Mouse (Mus musculus) activated CD4-positive, CD25-positive, alpha-beta regulatory T cell, adult 4 months (primary cell): ENCODE measurements around the gene Ccl4. TPM values are rescaled to one million over a fixed set of nuclear protein-coding genes. Genes with fewer than 3 reads are reported as not detected.

Source experiments
- ATAC-seq: one replicate; pipeline ENCODE4 v1.8.0; 2017
- polyA plus RNA-seq, 2 experiments: library from polyadenylated mRNA; unstranded; fragments of 100-300 nt; shearing (Covaris generic); gene quantifications; one replicate each; pipeline ENCODE4 v1.2.1; 2017

The Ccl4 gene
- 10 to 100 TPM; 14.3 to 40.5 TPM for polyA plus RNA-seq

DNA sequence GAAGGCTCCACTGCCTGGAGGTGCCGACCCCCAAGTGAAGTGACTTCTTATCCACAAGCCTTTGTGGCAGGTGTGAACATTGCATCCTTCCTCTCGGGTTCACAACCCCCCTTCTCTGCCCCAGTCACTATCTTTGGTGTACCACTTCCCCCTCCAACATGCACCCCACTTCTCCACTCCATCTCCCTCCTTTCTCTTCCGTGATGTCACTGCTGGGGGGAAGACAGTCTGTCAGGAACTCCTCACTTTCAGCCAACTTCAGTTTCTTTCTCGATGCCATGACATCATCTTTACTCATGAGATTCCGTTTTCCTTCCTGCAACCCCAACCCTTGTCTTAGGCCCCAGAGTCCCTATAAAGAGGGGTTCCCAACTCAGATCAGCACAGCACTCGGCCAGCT lies at the start of gene Ccl4:
Gene Ccl4, plus strand, starts transcription at position 381 of the 400 bp plus-strand sequence.
- ATAC-seq = no peak

DNA sequence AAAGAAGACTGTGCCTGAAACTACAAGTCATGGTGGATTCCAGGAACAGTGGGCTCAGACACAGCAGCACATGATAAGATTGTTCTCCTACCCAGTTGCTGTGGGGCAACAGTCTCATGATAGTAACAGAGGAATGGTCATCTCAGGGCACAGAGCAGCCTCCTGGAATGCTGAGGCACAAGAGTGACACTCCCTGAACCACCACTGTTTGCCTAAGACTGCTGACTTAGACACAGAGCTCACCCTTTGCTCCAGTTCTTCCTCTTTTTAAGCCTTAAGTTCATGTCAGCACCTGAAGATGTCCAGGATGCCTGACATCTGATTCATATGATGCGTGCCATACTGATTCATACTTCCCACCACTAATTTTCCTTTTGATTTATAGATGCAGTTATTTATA lies 45.8 kb upstream of the Ccl4 start:
- no peak for ATAC-seq

DNA sequence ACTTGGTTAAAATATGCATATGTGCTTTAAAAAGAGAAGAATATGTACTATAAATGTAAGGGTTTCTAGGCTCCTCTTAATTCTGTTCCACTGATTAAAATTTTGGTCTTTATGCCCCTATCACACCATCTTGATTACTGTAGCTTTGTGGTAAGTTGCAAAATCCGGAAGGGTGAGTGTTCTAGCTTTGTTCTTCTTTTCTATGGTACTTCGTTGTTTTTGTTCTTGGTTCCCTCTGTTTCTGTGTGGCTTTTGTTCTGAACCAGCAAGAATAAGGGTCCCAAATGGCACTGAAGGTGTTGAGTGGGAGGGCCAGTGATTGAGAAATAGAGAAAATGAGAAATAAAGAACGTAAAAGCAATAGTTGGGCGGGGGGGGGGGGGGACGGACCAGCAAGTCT lies 44.1 kb upstream of the Ccl4 start:
- ATAC-seq = no peak

DNA sequence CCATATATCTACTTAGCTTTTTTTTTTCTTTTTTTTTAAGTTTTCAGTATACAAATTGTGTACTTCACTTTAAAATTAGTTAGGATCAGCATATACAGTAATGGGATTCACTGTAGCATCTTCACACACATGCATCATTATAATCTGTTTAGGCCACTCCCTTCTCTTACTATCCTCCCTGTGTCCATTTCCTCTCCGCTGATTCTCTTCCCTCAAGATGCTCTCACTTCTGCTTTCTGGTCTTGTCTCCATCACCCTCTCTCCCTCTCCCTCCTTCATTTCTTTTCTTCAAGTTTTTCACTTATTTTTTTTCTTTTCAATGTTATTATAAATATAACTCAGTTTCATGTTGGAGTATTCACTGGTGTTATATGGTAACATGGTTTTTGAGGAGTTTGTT lies 43.3 kb upstream of the Ccl4 start:
- ATAC-seq = no peak

DNA sequence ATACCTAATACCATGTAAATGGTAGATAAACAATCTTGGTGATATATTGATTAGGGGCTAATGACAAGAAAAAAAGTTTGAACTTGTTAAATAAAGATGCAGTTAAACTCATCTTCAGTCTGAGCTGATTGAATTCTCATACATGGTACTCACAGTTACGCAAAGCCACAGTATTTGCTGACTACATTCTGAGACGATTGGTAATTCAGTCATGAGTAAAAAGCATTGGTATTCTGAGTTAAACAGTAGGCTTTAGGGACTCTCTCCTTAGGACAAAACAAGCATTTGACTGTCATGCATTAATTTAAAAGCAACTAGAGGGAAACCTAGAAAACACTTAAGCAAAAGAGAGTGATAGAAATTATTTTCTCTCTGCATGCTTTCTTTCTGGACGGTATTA lies 38.8 kb upstream of the Ccl4 start:
- no peak for ATAC-seq

DNA sequence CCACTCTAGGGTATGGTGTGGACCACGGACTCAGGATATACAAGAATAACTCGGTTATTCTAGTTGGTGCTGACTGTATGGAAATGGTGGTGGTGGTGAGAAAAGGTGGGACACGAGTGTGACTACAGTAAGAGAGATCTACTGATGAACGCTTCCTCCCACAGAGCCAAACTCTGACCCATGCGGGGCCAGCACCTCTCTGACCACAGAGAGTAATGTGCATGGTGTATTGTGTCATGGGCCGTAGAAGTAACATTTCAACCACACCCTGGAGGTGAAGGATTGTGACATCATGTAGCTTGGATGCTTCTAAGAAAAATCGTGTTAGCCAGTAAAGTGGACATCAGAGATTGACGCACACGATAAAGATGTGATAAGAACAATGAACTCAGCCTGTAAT lies 33.6 kb upstream of the Ccl4 start:
- no peak for ATAC-seq

DNA sequence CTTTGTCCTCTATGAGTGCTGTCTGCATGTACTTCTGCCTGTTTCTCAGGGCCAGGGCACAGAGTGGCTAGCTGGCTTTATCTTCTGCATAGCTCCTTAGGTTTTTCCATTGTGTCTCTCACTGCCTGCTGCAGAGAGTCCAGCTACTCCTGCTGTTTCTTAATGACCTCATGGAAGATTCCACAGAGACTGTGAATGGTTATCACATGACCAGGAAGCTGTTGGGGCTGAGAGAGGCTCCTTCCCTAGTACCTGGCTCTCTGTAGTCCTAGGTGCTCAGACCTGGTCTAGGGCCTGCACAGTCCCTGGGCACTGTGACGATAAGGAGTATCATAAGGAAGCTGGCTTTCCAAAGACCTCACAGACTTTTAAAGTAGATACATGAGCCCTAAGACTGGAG lies 31.8 kb upstream of the Ccl4 start:
- no peak for ATAC-seq

DNA sequence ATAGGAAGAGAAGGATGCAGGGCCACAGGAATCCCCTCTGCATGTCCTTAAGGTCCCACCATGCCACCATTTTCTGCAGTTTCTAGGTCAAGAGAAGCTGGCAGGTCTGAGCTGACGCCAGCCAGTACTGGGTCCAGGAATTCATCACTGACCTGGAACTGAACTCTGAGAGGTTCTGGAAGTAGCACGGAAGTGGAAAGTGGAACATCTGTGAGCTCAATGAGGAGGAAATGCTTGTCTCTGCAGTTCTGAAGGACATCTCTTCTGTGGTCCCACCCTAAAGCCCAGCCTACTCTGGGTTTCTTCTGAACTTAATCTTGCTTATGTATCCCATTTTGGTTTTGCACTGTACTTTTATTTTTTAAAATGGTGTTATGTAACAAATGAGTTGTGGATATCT lies 31.3 kb upstream of the Ccl4 start:
- ATAC-seq = no peak

DNA sequence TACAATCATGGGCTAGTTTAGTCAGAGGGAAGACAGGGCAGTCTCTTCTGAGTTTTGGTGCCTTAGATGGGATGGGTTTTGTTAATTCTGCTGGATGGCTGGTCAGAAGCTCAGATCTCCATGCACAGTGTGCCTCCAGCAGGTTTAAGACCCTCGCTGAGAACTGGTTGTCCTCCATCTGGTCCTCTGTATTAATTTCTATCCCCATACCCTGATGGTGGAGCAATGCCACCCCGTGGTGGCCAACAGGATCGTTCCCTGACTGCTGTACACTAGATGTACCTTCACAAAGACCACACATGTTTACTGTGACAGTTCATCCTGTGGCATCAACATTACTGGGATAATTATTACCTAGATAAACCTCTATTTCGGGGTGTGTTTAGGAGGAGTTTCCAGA lies 29.6 kb upstream of the Ccl4 start:
- ATAC-seq = no peak

DNA sequence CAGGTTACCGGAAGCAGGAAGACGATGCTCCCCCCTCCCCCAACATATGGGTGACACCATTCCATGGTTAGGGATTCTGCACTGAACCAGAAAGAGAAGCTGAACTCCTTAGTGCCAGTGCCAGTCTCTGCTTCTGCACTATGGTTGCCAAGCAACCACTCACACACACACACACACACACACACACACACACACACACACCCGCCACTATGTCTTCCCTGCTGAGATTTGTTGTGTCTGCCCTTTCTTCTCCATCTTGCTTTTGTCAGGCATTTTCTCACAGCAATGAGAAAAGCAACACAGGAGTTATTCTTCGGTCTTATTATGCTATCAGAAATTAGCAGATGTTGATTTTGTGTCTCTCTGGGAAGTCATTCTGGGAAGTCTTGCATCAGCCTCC lies 28.0 kb upstream of the Ccl4 start:
- ATAC-seq = no peak

DNA sequence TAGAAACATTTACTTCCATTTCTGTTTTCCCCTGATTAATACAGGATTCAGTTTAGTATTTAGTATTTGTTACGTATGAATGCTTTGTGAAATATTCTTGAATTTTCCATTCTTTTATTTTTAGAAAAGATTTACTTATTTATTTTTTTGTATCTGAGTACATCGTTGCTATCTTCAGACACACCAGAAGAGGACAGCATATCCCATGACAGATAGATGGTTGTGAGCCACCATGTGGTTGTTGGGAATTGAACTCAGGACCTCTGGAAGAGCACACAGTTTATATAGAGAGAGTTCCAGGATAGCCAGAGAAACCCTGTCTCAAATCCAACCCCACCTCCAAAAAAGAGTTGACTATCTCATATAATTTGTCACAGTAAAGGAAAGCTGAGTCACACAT lies 27.5 kb upstream of the Ccl4 start:
- no peak for ATAC-seq

DNA sequence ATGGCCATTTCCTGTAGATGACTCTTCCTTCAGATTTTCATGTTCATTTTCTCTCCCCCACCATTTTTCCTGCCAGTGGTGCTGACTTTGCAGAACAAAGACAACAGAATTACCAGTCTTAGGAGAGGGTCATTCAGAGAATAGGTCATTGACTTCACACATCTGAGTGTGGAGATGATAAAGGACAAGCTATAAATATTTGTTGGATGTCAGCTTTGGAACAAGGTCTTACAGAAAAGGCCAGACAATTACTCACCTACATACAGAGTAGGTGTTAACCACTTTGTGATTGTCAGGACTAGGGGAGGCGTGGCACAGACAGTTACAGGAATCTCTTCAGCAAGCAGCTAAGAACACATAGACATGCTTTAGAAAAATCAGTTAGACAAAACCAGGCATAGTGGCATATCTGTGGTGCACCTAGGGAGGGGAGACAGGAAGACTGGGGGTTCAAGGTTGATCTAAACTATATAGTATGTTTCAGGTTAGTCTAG lies 25.6 kb upstream of the Ccl4 start:
- ATAC-seq = no peak

DNA sequence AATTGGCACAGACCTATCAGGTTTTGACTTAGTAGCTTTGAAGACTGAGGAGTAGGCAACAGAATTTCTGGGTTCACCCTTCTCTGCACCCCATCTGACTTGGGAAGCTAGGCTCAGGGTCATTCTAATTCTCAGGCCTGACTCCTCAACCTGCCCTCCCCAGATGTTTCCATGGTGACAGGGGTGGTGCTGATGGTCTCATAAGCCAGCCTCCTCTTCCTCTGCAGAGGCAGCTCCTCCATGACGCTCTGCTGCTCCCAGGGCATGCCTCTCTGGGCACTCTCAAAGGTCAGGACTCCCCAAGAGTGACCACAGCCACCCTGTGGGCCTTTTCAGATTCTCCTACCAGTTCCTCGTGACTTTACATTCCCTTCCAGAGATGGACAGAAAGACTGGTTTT lies 23.4 kb upstream of the Ccl4 start:
- no peak for ATAC-seq

DNA sequence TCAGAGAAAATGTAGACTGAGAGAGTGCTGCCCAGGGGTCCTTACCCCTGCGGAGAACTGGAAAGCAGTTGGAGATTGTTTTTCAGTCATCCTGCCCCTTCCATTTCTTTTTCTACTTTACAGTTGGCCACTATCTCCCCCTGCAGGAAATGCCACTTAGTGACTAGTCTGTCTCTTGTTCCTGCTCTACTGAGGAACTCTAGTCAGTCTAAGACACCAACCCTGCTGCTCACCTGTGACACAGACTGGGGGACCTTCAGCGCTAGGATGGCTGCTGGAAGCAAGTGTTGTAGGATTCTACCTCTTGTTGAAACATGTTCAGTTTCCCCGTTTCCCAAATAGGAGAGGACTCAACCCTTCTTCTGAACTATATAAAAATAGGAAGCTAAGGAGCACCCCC lies 22.9 kb upstream of the Ccl4 start:
- ATAC-seq = no peak

DNA sequence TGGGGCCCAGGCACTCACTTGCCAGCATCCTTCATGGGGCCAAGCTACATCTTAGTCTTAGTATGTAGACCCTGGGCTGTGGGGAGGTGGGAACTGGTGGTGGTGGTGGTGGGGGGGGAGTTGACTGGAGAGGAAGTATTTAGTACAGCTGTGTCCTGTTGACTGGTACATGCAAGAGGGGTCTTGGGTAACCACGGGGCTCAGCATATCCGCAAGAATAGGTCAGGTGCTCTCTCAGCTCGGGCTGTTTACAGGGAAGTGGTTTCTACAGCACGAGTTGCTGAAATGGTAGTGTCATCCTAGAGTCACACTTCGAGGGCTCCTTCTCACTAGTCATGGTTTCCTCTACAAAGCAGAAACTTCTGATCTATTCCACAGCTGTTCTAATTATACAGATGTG lies 22.2 kb upstream of the Ccl4 start:
- peak; percentile 85 for ATAC-seq

DNA sequence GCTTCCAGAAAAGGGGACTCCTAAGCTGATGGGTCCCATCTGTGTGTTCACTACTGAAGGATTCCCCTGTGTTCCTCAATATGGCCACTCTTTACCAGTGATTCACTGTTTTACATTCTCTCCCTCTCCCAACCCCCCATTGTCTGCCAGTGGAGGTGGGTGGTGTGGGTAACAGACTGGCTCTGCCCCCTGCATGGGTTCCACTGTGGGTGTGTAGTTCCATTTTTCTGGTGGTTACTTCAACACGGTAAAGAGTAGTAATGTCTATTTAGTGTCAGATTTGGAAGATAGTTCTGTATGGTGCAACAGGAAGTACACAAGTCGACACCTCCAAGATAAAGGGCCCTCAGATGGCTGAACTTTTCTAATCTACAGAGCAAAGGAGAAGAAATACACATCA lies 21.2 kb upstream of the Ccl4 start:
- no peak for ATAC-seq

DNA sequence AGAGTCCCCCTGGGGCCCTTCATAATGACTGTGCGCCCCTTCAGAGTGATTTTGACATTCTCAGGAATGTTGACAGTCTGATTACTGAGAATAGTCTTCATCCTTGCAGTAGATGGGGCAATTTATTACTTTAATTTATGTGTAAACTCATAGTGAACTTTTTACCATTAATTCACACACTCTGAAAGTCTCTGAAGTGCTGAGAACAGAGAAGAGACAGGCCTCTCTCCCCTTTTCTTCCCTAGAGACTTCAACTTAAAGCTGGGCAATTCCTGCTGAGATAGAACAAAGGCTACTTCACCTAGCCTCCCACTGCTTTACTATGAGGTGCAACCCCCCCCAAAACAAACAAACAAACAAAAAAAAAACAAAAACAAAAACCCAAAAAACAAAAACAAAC lies 16.9 kb upstream of the Ccl4 start, which contains the start of gene Rpl9-ps1:
Gene Rpl9-ps1, minus strand, starts transcription at position 101 of the 400 bp plus-strand sequence.
- no peak for ATAC-seq

DNA sequence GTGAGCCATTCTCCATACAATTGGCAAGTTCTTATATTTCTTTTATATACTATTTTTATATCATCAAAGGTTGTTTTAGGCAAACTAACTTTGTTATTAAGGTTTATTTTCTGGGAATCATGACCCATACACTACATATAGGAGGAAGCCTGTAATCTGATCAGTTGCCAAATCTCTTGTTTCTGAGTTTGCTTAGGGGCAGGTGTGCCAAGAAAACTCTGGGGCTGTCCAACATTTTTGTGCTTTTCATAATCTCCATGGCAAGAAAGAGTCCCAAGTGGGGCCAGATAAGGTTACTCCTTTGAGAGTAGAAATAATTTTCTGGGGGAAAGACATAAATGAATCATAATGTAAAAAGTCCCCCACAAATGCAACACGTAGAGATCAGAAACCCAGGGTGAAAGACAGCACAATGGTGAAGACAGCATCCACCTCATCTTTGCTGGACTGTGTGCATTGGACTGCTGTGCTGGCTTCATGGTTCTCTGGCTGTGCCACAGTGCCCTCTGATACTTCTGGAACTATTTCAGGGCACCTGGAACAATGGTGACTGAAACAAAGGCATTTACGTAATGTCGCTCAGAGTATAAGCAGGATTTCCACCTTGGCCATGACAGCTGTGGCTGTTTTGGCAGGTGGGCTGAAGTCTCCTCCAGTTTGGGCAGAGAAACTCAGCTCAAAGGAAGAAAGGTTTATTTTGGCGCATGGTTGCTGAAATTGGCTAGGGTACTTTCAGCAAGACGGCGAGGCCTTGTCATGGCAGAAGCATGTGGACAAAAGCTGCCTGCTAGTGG lies 15.8 kb upstream of the Ccl4 start:
- no peak for ATAC-seq

DNA sequence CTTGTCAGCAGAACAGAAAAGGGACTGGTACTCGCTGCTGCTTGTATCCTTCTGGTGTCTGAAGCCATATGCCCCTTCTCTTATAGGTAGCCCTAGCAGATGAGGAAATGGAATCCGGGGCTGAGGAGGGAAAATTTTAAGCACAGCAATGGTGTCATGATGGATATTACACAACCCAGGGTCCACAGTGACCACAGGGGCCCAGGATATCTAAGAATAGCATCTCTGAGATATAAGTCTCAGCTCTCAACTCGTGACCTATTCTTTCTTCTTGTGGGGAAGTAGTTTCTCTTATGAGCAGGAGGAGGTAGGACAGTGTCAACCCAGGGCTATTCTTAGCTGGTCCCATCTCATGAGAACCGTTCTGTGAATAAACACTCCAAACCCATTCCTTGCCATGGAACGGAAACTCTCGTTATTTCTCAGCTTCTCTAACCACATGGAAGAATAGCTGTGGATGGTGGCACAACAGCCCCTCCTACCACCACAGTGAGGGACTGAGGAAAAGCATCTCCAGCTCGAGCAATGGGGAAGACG lies 13.0 kb upstream of the Ccl4 start, which contains the start of gene Ccl3:
Gene Ccl3, minus strand, starts transcription at position 51 of the 537 bp plus-strand sequence.
- ATAC-seq = no peak

DNA sequence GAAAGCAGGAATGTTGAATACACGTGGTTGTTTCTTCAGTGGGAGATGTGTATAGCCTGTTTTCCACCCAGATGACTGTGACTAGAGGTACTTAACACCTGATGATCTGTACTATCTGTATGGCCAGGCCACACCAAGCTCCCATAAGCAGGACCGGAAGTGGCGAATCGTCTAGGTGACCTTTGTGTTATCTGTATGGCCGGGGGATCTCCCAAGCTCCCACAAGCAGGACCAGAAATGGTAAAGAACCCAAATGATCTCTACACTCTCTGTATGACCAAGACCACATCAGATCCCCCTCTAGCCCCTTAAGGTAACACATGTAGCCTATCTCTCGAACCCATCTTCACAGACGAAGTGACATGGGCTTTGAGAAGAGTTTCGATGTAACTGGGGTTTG lies 7.8 kb upstream of the Ccl4 start:
- no peak for ATAC-seq

DNA sequence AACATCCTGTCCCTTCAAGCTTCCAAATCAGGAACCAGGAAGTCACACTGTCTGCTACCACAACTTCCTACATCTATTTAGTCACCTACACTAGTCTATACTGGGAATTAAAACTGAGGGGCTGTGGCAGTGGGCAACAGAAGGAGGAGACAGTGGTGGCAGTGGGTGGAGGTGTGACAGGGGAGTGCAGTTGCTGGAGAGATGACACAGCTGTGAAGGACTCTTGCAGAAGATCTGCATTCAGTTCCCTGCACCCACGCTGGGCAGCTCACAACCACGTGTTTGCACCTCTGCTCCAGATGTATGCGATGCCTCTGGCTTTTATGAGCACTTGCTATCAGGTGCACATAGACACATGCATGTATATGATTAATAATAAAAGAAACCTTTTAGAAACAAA lies 4.9 kb upstream of the Ccl4 start:
- ATAC-seq = no peak

DNA sequence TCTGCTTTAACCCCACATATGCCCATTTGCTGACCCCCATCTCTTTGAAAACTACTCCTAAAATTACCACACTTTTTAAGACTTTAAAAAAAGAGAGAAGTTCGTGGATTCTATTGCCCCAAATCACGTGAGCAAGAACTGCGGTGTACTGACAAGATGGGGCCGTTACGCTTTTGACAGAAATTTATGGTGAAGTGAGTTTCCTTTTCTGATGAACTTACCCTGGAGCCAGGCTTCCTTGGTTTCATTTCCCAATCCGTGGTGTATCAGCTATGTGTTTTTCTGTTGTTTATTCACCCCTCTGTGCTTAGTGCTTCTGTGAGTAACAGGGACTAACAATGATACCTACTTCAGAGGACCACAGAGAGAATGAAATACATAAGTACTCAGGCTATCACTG lies 3.6 kb upstream of the Ccl4 start:
- ATAC-seq = no peak

DNA sequence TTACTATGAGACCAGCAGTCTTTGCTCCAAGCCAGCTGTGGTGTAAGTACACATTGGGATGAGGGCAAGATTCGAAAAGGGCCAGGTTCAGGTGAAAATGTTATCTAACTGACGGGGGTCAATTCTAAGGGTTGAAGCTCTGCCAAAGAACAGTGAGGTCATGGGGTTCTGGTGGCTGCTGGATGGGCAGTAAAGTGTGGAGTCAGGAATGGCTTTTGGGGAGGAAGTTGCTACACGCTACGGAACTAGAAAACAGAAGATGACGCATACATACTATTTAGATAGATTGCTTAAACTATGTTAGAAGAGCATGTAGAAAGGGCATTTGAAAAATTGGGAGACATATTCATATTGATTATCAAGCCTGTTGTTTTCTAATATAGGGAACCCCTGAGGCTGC lies 1.1 kb downstream of the Ccl4 start:
- no peak for ATAC-seq

DNA sequence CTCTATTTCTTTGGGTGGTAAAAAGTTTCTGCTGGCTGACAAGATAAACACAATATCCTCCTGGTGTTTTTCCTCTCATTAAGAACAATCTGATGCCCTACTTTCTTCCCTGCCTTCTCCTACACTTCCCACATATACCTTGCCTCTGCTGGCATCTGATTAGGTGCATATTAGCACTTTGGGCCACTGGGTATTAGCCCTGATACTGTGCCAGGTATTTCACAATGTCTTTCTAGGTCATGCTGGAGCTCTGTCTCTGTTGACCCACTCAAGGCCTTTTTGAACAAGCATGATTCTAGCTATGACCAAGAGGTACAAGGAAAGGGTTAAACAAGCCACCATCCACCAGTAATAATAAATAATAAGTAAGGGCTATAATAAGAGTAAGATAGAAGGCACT lies 9.4 kb downstream of the Ccl4 start:
- ATAC-seq = no peak

DNA sequence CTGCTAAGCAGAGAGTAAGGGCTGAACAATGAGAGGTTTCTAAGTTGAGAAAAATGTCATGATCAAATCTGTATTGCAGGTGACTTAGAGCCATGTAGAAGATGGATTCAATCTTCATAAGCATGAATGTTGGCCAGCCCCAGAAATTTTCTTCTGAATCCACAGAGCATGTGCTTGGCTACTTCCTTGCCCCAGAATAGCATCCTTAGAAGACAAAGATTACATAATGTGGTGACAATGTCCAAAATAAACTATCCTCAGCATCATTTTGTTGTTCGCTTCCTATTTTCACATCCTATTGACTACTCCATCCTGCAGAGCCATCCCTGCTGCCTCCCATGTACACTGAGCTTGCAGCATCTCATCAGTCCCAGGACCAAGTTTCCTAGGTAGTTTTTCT lies 13.3 kb downstream of the Ccl4 start:
- no peak for ATAC-seq
